Mouse (Mus musculus) telencephalon, adult 2 months (tissue): ENCODE measurements around the gene Hspg2.

Source experiments
- DNase-seq: peaks from one replicate; pipeline ENCODE4 v3.0.0-alpha.2; 2011; ENCODE audit warnings: low read depth, low spot score

Gene Hspg2

DNA sequence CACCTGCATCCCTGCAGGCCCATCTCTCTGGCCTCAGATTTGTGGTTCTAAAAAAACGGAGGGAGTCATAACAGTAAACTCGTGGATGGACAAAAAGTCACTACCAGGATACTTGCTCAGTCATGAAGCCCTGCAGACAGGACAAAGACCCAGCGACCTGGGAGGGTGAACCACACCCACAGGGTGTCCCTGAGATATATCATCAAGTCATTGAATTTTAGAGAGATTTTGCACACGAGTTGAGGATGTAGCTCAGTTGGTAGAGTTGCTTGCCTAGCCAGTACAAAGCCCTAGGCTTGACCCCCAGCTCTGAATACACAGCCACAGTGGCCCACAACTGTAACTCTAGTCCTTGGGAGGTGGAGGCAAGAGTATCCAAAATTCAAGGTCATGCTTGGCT lies 7.4 kb upstream of the Hspg2 start:
- no peak for DNase-seq

DNA sequence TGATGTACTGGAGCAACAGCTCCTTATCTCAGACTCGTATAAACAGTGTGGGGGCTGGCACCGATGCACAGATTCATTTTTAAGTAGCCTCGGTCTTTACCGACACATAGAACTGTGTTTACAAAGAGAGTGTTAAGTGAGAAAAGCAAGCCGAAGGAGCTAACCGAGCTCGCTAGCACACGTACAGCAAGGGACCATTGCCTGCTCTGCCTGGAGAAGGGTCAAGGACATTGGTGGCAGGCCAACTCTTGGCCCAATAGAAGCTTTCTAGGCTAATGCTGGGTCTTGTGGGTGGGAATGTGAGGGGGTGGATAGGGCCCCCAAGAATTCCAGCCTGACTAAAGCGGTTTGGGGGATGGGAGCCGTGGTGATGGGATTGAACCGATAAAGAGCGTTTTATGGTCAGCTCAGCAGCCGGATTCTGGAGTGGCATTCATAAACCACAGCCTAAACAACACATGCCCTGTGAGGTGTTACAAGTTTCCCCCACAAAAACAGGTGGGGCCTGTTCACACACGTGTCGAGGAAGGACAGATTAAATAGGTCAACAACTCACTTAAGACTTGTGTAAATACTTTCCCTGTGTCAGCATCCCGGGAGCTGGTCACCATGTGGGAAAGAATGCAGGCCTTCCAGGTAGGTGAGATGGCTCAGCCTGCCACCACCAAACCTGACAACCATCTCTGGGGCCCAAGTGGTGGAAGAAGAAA lies 6.4 kb upstream of the Hspg2 start:
- DNase-seq = no peak

DNA sequence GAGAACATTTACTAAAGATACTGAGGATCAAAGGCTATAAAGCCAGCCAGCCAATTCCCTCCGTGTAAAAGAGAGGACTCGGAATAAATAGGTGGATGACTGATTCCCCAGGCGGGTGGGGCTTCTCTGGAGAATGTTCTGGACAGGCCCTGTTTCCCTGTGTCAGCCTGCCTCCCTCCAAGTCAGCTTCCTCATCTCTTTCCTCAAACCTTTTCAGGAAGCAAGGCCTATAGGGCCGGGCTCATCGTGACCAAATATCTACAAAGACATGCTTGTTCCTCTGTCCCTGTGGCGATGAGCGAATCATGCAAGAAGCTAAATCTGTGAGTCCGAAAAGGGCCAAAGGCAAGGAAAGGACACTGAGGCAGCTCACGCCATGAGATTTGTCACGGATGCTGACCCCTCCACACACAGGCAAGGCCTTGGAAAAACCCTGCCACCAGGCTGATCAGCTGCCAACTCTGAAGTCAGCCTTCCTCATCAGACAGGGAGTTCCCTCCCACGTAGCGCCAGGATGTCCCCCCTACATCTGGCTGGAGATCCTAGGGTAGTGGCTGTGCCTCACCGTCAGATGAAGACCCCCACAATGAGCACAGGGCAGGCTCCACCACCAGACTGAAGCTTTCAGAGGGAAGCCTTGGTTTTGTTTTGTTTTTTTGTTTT lies 3.3 kb upstream of the Hspg2 start:
- no peak for DNase-seq

DNA sequence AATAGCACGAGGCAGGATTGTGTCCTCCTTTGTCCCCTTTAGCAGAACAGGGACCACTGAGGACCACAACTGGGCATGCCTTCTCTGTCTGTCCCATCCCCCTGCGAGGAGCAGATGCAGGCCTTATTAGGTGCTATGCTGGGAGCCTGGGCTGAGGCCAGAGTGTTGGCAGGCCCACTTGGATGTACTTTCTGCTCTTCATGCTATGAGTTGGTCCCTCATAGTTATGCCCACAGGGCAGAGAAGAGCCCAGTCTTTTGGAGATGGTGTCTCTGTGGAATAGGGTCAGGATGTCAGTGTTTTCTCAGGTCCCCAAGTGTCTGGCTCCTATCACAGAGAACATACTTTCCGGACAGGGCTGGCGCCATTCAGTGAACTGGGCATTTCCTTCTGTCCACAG lies 1.6 kb upstream of the Hspg2 start:
- no peak for DNase-seq

DNA sequence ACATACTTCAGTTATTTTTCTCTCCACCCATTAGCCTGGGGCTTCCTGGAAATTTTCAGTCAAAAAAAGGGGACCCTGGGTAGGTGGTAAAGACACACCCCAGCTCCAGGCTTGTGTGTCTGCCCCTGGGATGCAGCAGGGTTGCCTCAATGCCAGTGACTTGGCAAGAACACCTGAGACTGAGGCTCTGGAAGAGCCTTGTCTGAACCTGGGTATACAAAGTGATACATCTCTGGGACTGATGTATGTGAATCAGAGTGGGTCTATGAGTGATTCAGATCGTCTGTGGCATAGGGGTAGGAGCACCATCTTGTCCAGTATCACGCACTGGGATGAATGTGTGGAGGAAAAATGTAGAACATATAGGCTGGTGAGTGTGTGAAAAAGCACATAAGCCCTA lies 1.0 kb upstream of the Hspg2 start:
- DNase-seq = no peak

DNA sequence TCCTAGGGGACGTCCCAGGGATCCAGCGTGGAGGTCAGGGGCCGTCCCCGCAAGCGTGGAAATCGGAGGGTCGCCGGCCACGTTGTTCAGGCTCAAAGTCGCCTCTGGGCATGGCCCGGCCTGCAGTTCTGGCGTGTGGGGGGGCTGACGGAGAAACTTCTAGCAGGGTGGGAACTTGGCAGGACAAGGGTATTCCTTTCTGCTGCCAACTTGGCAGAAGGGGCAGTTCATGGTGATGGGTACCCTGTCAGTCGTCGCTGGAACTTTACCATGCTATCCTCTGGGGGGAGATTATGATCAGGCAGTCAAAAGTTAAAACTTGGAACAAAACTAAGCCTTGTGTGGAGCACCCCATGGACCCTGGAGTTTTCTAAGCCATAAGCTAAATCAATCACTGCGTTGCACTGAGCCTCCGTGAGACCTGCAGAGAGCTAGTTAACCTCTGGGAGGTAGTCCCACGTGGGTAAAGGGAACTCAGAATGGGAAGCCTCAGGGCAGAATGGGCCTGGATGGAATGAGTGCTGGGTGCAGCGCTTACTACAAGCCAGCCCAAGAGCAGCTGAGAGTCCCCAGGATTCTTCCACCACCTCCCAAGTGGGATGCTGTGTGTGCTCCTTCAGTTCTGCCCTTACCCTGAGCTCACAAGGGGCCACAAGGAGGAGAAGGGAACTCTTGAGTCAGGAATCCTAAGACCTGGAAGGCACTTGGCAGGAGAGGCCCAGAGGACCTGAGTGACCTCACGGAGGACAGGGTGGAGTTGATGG lies 694 bp downstream of the Hspg2 start:
- DNase-seq = no peak

DNA sequence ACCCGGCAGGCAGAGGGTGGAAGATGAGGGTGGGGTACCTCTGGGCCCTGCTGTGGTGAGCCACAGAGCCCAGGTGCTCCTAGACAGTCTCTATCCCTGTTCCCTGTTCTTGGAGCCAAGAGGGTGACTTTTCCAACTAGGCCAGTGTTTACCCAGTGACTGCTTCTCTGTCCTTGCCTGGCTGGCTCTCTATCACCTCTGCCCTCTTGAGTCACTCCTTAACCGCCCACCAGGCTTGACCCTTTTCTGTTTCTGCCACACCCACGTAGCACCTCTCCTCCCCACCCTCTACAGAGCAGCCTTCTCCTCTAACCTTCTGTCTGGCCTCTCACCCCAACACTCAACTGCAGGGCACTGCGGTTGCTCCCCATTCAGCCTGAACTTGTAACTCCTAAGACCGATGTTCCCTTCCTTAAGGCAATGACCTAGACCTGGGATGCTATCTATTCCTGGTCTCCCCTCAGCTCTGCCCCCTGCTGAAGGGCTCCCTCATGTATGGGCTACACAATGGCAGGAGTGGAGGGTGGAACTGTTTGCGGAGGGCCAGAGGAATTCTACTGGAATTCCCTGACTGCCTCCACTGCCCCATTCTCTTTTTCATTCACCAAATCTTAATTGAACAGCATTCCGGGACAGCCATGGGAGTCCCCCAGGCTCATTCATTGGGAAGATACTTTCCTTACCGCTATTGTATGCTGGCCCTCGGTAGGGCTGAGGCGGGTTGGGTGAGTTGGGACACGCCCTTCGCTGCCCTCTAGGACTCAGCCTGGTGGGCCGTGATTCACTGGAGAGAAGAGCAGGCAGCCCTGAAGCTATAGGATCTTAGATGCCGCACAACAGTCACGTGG lies 1.5 kb downstream of the Hspg2 start:
- no peak for DNase-seq

DNA sequence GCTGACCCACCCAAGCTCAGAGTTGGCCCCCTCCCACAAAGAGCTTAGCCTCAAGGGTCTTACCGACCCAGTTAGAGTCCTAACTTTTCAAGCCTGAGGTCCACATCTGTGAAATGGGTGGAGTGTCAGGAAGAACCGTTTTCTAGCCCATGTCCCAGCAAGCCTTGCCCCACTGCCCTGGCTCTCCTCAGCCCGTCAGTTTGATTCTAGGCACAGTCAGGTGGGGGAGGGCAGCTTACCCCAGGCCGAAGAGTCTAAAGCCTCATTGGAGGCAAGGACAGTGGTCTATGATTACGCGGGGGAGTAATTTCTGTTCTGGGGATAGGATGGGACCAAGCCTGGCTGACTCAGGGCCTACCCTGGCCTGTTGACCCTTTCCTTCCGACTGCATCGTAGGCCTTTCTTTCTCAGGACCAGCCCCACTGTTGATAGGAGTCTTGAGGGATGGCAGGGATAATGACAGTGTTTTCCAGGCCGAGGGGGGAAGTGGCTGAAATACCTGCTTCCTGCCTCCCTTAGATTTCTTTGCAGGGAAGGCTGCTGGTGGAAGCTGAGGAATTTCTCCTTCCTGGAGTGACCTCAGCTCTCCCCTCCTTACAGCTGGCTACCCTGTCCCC lies 2.2 kb downstream of the Hspg2 start:
- DNase-seq = no peak

DNA sequence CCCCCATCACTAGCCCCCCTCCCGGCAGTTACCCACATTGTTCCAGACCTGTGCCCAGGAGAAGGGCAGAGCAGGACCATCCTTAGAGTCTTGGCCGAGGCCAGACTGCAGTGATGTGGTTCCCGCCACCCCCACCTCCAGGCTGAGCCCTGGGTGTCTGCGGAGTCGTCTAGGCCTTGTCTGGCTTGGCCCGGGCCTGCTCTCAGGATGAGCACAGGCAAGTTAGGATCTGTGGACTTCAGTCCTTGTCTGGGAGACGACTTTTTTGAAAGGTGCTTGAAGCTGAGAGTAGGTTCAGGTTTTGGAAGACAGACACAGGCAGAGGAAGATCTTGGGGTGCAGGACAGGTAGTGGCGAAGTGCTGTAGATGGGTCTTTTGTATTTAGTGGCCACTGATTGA lies 2.8 kb downstream of the Hspg2 start:
- DNase-seq = no peak

DNA sequence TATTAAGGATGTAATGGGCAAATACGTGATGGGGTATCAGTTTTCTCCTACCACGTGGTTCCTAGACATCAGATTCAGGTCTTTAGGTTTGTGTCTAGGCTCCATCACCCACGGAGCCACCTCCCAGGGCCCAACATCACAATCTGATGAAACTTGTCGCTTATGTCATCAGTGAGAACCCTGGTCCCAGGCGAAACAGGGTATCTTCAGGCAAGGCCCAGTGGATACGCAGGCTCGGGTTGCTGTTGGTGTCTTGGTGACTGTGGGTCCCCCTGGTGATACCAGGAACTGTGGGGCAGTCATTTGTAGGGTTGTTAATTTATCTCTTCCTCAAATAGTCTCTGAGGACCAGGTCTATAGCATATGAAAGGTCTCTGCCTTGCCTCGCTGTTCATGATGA lies 4.7 kb downstream of the Hspg2 start:
- DNase-seq = no peak

DNA sequence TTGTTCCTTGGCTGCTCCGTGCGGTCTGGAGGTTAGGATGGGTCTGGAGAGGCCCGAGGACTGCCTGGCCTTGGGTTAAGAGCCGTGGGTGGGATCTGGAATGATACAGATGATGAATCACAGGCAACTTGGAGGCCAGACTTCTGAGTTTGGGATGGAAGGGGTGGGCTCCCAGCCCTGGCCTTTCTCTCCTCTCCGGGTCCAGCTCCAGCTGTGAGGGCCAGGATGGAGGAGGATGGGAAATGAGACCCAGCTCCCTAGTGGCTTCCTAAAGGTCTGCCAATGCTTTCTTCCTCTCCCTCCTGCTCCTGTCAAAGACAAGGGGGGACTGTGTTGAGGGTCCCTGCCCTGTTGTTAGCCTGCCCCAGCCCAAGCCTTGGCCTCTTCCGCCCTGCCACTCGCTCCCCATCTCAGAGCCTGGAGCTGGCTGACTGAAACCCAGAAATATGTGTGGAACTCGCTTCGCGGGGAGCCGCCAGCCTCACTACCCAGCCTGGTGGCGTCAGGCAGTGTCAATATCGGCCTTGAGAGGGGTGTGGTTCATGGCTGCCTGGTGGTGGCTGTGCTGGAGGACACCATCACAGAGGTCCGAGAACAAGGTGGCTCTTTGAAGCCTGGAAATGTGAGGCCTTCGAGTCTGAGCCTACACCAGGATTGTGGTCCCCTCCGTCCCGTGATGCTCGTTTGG lies 5.3 kb downstream of the Hspg2 start:
- DNase-seq = no peak

DNA sequence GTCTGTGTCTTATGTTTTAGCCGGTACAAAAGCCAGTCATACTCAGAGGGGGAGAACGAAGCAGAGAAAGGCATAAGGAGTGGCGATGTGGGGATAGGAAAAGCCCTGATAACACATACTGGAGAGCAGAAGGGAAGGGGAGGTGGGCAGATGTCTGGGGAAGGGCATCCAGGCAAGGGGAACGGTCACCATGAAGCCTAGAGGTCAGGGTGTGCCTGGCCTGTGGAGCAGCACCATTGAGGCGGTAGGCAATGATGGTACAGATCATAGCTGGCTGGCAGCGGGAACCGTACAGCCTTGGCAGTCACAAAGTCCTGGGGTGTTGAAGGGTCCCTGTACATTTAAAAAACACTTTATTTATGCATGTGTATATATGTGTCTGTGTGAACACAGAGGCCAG lies 6.1 kb downstream of the Hspg2 start:
- DNase-seq = no peak

DNA sequence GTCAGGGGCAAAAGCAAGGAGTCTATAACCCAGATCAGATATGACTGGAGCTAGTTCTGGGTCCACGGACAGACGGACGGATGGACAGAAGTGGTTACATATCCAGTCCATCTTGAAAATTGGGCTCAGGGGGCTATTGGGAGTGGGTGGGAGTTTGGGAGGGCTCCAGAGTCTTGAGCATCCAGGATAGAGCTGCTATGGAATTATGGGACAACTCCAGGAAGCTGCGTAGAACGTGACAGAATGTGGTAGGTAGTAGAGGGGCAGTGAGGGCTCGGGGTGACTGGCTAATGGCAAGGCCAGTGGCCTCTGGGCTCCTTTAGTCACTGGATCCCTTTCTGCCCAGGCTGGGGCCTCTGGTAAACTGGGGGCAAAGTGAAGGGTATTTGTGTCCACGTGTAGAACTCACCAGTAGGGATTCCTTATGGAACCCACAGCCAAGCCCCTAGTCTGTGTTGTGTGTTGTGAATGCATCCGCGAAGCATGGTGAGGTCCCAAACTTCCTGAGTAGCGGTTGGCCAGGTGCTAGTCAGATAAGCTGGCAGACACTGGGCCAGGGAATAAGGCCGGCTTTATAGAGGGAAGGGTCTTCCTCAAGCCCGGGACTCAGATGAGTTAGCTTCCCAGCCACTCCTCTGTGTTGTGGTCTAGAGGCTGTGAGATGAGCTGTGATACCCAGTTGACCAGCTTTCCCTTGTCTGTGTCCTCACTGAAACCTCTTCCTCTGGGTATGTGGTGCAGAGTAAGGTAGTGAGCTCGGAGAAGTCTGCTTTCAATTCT lies 6.9 kb downstream of the Hspg2 start:
- DNase-seq = no peak

DNA sequence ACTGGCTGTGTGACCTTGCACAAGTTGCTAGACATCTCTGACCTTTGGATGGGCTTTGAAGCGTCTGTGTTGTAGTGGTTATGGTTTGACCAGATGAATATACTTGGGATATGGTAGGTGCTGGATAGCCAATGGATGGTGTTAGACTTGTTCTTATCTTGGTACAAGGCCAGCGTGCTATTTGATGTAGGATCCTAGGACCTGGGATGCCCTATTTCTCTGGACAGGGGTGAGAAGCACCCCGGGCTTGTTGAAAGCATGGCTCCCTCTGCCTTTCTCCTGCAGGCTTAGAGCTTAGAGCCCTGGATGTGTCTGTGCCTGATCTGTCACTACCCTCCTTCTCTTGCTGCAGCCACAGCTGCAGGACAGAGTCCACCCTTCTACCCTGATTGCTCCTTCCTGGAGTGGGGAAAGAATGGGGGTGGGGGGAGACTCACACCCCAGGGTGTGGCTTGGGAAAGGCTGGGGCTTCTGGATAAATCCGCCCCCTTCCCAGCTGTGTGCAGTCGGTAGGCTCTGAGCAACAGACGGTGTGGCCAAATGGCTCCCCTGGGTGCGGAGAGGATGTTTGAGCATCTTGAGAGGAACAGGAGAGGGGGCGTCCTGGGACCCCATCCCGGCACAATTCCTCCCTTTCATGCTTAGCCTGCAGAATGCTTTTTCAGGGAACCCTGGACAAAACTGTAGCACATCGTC lies 7.6 kb downstream of the Hspg2 start:
- peak; percentile 42 for DNase-seq

DNA sequence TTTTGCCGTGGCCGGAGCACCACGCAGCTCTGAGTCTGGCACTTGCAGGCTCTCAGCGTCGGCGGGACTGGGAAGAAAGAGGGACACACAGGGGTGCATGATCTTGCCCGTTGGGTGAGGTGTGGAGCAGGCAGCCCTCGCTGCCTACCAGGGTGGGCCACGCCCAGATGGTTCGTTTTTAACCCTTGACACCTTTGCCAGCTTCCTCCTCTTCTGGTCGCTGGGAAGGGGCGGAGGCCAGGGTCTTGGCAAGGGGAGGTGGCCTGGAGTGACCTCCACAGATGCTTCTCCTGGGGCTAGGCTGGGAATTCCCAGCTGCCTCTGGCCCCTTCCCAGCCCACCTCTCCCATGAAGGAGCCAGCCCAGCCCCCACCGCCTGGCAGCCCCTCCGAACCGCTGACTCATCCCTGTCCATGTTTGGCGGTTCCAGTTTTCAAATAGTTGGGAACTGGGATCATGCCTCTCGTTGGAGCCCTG lies 8.2 kb downstream of the Hspg2 start:
- no peak for DNase-seq

DNA sequence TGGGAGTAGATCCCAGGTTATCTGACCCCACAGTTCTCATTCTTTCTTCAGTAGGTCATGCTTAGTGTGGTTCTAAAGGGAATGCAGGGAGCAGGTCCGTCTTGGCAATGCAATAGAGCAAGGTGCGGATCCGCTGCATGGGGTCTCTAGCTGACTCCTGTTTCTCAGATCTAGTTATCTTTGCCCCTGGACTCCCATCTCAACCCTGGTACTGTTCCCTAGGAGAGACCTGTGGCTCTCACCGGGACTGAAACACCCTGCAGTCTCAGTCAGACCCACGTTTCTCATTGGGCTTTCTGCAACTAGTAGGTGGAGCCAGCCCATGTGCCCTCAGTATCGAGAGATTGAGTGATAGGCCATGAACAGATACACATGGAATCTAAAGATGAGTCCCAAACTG lies 9.0 kb downstream of the Hspg2 start:
- DNase-seq = no peak

DNA sequence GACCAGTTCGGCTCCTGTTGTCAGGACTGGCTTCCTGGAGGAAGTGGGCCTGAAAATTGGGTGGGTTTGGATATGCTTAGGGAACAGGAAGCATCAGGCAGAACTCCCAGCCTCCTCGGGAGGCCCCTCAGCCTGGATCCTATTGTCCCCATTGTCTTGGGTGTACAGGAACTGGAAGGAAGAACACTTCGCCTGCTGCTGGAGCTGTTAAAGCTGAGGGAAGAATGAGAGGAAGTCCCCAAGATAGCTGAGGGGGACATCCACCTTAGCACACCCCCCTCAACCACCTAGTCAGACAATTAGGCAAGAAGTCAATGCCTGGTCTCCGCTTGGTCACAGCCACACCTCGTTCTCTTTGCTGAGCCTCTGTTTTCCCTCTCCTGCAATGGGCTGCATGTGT lies 9.7 kb downstream of the Hspg2 start:
- no peak for DNase-seq

DNA sequence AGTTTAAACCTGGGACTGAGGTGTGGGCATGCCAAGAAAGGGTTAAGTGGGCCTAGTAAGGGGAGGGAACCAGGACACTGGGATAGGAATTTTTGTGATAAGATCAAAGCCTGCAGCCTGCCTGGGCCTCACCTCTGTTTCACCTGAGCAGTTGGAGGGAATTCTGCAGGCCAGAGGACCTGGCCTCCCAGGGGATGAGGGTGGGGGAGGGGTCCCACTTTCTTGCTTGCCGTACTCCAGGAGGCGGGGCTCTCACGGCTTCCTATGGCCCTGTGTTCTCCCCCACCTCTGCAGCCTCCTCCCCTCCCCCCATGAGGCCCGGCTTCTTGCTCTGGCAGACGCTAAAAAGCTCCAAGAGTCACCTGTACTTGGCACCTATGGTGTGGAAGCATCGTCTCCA lies 11.2 kb downstream of the Hspg2 start:
- DNase-seq = no peak

DNA sequence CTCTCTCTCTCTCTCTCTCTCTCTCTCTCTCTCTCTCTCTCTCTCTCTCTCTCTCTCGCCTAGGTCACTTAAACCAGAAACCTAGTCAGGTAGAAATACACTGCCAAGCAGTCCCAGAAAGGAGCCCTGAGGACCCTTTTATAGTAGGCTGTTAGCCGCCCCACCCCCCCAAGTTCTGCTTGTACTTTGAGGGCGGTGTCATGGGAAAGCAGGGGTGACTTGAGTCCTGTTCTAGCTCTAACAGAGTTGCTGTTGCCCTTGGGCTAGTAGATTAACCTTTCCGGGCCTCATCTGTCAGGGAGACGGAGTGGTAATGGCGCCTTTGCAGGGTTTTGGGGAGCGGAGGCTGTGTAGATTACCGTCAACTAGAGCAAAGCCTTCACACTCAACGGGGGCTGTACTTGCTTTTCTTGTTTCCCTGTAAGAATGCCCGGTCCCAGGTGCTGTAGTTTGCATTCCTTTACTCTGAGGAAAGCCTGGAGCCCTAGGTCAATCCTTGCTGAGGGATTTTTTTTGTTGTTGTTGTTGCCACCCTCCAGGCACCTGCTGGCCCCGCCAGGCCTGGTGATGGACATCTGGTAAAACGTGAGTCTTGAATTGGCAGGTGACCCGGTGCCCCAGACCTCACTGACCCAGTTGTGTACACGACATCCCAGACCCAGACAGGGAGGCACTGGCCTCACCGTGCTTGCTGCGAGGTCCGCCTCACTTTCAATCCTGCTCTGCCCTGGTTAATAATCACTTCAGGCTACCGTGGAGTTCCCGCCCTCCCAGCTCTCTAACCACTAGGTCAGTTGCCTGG lies 11.8 kb downstream of the Hspg2 start:
- no peak for DNase-seq
